Mouse (Mus musculus) activated CD4-positive, CD25-positive, alpha-beta regulatory T cell, adult 4 months (primary cell): ENCODE measurements around the gene Gm20388. TPM values are rescaled to one million over a fixed set of nuclear protein-coding genes. Genes with fewer than 3 reads are reported as not detected.

Experiments
- ATAC-seq: one replicate; pipeline ENCODE4 v1.8.0; 2017
- polyA plus RNA-seq, 2 experiments: library from polyadenylated mRNA; unstranded; fragments of 100-300 nt; shearing (Covaris generic); gene quantifications; one replicate each; pipeline ENCODE4 v1.2.1; 2017

Gene Gm20388
- polyA plus RNA-seq, 2 experiments from 2014 or later, result 9.9 to 12.3 TPM

- no peak for ATAC-seq
These were observed 388.2 kb downstream of the Gm20388 start for GRCm38 (mm10) chr8:120298601-120299532.

- ATAC-seq, result peak; percentile 19
These were observed 390.0 kb downstream of the Gm20388 start for GRCm38 (mm10) chr8:120300601-120301141.

GRCm38 (mm10) chr8:120302941-120303675 lies 392.5 kb downstream of the Gm20388 start:
- ATAC-seq, result no peak

- ATAC-seq, result no peak
These were observed 393.5 kb downstream of the Gm20388 start for GRCm38 (mm10) chr8:120304097-120304496.

DNA sequence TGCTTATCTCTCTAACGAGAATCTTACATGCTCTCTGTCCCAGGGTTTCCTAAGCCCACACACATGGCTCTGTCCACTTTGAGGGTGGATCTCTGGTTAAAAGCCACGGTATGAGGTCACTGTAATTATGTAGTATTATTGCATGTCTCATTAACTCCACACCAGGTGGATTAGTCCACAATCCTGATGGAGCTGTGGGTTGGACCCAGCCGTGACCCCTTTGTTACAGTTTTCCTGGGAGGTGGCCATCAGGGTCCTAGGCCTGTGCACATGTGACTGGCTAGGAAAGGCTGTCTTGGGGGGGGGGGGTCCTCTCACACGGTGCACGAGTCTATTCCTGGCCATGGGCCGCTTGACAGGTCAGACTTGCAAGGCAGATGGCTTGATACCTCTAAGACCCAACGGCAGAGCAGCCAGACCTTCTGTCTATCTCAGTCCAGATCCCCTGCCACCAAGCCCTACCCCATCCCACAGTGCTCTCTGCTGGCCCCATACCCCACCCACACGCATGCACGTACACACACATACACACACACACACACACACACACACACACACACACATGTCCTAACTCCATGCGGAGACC lies 395.3 kb downstream of the Gm20388 start:
- ATAC-seq, result no peak

DNA sequence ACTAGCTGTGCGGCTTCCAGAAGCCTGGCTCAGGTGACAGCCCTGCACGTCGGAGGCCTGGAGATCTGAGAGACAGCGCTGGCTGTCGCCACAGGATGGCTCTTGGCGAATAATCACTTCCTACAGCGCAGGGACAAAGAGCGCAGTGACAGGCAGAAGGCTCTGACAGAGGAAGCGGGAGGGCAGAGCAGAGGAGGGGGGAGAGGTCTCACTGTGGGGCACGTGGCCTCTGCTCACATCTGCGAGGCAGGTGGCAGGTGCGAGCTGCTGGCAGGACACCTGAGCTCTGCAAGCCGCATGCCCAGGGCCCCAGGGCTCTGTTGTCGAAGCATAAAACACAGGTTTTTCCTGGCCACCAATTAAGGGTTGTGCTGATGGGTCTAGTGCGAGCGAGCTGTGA lies 396.5 kb downstream of the Gm20388 start:
- ATAC-seq, result no peak

DNA sequence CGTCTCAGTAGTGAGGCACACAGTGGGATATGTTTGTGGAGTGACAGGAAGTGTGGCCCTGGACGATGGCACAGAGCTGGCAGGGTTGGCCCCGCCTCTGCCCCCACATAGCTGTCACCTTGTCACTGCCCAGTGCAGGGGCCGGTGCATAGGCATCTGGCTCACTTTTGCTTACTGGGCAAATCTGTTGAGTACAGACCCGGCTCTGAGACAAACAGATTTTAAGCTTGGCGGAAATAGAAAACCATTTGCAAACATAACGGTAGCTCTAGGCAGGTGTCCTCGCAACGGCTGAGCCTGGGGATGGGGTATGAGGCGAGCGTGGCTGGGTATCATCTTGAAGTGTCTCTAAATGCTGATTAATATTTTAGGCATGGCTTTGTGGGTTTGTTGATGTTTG lies 396.9 kb downstream of the Gm20388 start:
- ATAC-seq, result no peak

GRCm38 (mm10) chr8:120308131-120308530 lies 397.5 kb downstream of the Gm20388 start:
- ATAC-seq, result no peak

GRCm38 (mm10) chr8:120308553-120308952 lies 397.9 kb downstream of the Gm20388 start:
- ATAC-seq, result no peak

- no peak for ATAC-seq
These were observed 398.7 kb downstream of the Gm20388 start for GRCm38 (mm10) chr8:120309326-120309725.

GRCm38 (mm10) chr8:120310063-120310462 lies 399.4 kb downstream of the Gm20388 start:
- no peak for ATAC-seq

GRCm38 (mm10) chr8:120312452-120312851 lies 401.8 kb downstream of the Gm20388 start:
- no peak for ATAC-seq

DNA sequence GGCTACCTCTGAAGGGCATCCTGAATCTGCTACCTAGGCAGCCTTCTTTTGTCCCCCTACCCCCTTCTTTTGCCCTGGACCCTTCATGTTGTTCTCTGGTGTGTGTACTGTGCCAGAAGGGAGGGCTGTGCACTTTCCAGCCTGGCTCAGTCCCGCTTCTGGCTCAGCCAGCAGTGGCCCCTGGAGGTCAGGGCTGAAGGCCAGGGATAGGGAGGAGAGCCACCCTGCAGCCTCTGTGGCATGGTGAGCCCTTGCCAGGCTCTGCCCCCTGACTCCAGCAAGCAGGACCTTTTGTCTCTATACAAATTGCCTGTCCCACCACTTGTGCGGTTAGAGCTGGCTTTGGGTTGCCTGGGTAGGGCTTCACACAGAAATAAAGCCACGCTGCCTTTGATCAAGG lies 403.0 kb downstream of the Gm20388 start:
- ATAC-seq, result no peak

DNA sequence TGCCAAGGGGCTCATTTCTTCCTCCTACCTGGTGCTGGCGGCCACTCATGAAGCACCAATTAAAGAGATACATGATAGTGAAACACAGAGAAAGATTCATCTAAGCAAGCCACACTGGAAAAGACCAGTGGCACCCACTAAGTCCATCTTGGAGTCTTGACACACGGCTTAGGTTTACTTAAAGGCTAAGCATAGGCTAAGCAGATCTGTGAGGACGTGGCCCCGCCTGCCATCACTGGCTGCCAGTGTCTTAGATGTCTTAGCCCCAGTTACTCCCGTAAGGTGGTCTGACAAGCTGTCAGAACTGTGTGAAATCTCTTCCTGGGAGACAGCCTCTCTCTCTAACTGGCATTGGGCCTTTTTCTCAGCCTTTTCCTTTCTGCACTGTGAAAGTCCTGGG lies 404.3 kb downstream of the Gm20388 start:
- ATAC-seq, result no peak

DNA sequence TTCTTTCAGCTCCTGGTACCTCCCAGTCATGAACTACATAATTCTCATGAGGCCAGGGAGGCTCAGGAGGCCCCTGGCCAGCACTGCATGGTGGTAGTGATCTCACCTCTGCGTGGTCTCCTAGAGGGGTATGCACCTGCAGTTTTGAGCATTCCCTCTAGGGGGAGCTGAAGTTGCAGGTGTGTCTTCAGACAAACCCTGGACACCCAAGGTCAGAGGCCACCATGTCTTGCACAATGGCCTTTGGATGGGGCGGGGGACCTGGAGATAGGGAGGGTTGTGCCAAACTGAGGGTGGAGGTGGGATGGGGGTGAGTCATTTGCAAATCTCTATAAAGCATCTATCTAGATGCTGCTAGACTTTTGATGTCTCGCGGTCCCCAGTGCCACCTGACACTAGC lies 405.0 kb downstream of the Gm20388 start:
- ATAC-seq, result no peak

DNA sequence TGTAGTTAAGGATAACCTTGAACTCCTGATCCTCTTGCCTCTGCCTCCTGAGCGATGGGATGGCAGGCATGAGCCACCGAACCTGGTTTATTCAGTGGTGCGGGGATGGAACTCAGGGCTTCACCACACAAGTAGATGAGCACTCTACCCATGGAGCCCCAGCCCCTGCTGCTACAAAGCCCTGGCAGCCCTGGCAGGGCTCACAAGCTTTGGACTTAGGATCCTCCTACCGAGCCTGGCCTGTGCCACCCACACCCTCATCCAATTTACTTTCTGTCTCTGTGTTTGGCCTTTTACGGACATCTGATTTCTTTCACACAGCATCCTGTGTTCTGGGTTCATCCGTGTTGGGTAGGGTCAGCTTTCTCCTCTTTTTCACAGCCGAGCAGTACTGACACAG lies 406.1 kb downstream of the Gm20388 start:
- ATAC-seq, result no peak

DNA sequence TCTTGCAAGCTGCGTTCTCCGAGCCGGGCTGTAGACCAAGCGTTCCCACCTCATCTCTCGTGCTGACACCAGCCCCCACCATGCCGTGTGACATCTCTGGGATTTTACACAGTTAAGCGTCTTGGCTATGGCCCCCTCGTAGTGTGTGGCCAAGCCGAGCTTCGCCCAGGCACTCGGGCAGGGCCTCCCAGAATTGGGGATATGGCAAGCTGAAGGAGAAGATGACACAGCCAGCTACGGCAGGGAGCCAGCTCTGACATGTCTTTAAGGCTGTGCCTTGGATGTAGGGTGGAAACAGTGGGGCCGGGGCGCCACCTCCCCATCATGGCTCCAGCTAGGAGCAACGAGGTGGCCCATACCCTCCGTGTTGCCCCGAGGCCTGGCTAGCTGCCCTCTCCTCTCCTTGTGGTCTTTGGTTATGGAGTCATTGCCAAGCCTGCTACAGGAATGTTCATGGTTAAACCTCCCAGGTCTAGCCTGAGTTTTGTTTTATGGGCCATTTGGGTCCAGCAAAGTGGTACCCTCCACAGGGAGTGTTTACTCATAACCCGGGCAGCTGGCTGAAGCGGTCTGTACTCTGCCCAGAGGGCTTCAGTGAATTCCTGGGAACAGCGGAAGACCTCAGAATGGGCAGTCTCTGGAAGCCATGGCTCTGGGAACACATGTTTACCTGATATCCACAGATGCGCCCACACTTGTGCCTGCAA lies 406.6 kb downstream of the Gm20388 start:
- no peak for ATAC-seq

DNA sequence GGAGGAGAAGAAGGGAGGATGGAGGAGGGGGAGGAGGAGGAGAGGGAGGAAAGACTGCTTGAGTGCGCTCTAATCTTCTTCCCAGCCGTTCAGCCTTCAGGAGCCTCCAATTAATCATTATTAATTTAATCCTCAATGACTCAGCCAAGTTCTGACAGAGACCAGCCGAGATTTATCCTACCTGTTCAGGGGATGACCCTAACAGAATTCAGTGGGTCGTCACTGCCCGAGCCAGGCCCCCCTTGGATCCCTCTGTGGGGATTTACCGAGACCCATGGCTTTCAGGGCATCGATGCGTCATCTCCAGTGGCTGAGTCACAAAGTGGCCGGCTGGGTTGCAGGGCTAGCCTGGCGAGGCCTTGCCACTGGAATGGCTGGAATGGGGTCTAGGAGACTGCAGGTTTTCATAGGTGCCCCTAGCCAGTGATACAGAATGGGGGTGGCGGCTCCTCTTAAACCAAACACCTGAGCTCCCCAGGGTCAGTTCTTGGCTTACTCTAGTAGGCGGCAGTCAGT lies 407.9 kb downstream of the Gm20388 start:
- ATAC-seq, result no peak

- ATAC-seq, result peak; percentile 90
These were observed 408.8 kb downstream of the Gm20388 start for GRCm38 (mm10) chr8:120319449-120319848.

GRCm38 (mm10) chr8:120320146-120320545 lies 409.5 kb downstream of the Gm20388 start:
- no peak for ATAC-seq

DNA sequence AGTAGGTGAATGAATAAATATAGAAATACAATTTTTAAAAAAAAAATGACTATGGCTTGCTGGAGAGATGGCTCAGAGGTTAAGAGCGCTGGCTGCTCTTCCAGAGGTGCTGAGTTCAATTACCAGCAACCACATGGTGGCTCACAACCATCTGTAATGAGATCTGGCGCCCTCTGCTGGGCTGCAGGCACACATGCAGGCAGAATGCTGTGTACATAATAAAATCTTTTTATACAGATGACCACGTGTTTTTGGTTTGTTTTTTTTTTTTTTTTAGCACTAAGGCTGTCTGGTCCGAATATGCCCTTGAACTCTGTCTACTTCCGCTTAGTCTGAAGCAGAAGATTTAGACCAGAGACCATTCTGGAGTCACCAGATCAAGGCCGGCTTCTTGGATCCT lies 411.1 kb downstream of the Gm20388 start:
- ATAC-seq, result no peak

DNA sequence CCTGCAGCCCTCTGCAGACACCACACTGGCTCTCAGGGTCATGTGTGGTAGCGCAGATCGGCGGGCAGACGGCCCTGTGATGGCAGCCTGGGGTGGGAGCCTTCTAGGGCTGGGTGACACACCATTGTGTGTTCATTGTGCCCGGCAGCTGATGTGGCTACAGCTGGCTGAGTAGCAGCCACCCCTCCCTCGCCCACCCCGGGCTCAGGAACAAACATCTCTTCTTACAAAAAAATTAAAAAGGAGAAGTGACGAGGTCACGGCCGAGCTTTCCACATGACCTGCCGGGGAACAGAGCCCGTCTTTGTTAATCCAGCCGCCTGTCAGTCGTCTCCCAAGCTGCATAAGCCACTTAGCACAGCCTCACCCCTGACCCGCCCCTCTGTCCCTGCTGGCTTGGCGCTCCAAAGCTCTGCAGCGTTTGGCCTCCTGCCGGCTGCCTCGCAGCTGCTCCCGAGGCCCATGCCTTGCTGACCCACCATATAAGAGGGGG lies 412.4 kb downstream of the Gm20388 start:
- no peak for ATAC-seq
